In genomic region chr15:7022660-7023059, GRCm38 (mm10) we compare ENCODE assay signal across 25 mouse cellular contexts.
"Had no signal": no experiment of that assay in that cellular context is flagged by ENCODE, and none has a peak within 500 bp of the region (broad histone marks: within the 10 kb centered on the region; RNA-seq: fewer than 3 reads in every experiment).

No protein-coding gene starts in this region.

- H3K36me3 ChIP-seq: heart, embryonic 10.5 days; heart, embryonic 12.5 days; hindbrain, embryonic 13.5 days; intestine, embryonic 15.5 days; limb, embryonic 13.5 days; limb, embryonic 15.5 days; liver, embryonic 12.5 days had no signal

- H3K27me3 ChIP-seq: heart, embryonic 12.5 days; hindbrain, embryonic 13.5 days; intestine, embryonic 15.5 days; limb, embryonic 13.5 days; limb, embryonic 15.5 days; liver, embryonic 12.5 days had no signal

- H3K4me1 ChIP-seq: hindbrain, embryonic 13.5 days; intestine, embryonic 15.5 days; limb, embryonic 15.5 days; liver, embryonic 12.5 days had no signal

- H3K4me2 ChIP-seq: heart, embryonic 12.5 days; hindbrain, embryonic 13.5 days; intestine, embryonic 15.5 days; limb, embryonic 13.5 days; limb, embryonic 15.5 days; liver, embryonic 12.5 days had no signal

- H3K4me3 ChIP-seq: gastrocnemius, adult 2 months; heart, embryonic 10.5 days; heart, embryonic 12.5 days; hindbrain, embryonic 13.5 days; intestine, embryonic 15.5 days; layer of hippocampus, adult 2 months; limb, embryonic 13.5 days; limb, embryonic 15.5 days; liver, embryonic 12.5 days had no signal

- ATAC-seq: hindbrain, embryonic 16.5 days; inflammation-experienced regulatory T-cells, adult 6 months; intestine, embryonic 15.5 days; intestine, postnatal 0 days; liver, embryonic 12.5 days had no signal

- H3K9me3 ChIP-seq: heart, embryonic 10.5 days; hindbrain, embryonic 13.5 days; intestine, embryonic 15.5 days; limb, embryonic 13.5 days; limb, embryonic 15.5 days; liver, embryonic 12.5 days had no signal

- H3K27ac ChIP-seq: gastrocnemius, adult 2 months; heart, embryonic 10.5 days; hindbrain, embryonic 13.5 days; intestine, embryonic 15.5 days; layer of hippocampus, adult 2 months; limb, embryonic 13.5 days; limb, embryonic 15.5 days; liver, embryonic 12.5 days; liver, embryonic 14.5 days had no signal

- DNase-seq: gastrocnemius, adult 2 months; gastrocnemius, postnatal 10 days; gastrocnemius, postnatal 36 days; heart, adult 18-20 months; heart, postnatal 10 days; heart, postnatal 36 days; kidney, adult 18-20 months; kidney, adult 8-10 months; kidney, postnatal 10 days; kidney, postnatal 25 days; kidney, postnatal 4 days; layer of hippocampus, postnatal 36 days; left cerebral cortex, postnatal 4 days had no signal

- H3K9ac ChIP-seq: heart, embryonic 12.5 days; hindbrain, embryonic 13.5 days; intestine, embryonic 15.5 days; limb, embryonic 13.5 days; limb, embryonic 15.5 days; liver, embryonic 12.5 days; liver, embryonic 14.5 days had no signal
